Mouse (Mus musculus): ENCODE data around the gene Bcl9. TPM values are rescaled to one million over a fixed set of nuclear protein-coding genes. Genes with fewer than 3 reads are reported as not detected.

The Bcl9 gene
- polyA plus RNA-seq, 1 experiment from 2014 or later = 49.7 TPM

- no peak for TF ChIP-seq CTCF (IDR thresholded peaks at IDR 0.05; ENCODE audit: low read depth)
- Histone ChIP-seq H3K27me3 (ENCODE audit: insufficient read depth, low read length) (no peaks in the 10 kb centered on the region), H3K4me2 (no peak overlapping the region), H3K9ac (no peak overlapping the region), H3K36me3 (ENCODE audit: insufficient read depth) (no peaks in the 10 kb centered on the region), H3K9me3 (ENCODE audit: low read depth, low read length) (no peaks in the 10 kb centered on the region), H3K4me3 (ENCODE audit: low read depth, low read length) (no peak overlapping the region), H3K4me1 (ENCODE audit: insufficient read depth) (no peaks in the 10 kb centered on the region), H3K27ac (ENCODE audit: low read depth) (no peak overlapping the region)
- 86% methylated on average over 6 of the region's 6 CpGs for WGBS
- no peak for DNase-seq
- ATAC-seq (ENCODE audit: insufficient read depth) = no peak
These were observed 141.3 kb downstream of the Bcl9 start for GRCm38 (mm10) chr3:97156431-97156830.

Other genes with a start within 250 kb of the Bcl9 start
- 37.6 and 44.0 TPM in 2 replicates for gene Acp6, start 139.1 kb downstream of the Bcl9 start, polyA plus RNA-seq (2014; fragmentation: Nextera tagmentation; extraction: Ambion mirVana)
- gene Olfr1402, start 124.1 kb upstream of the Bcl9 start, polyA plus RNA-seq (2014; fragmentation: Nextera tagmentation; extraction: Ambion mirVana) = not detected in 2 replicates